Mouse (Mus musculus): ENCODE data around the gene Rsrc2. TPM values are rescaled to one million over a fixed set of nuclear protein-coding genes. Genes with fewer than 3 reads are reported as not detected.

Gene Rsrc2
- total RNA-seq, 1 experiment, result 106 TPM

GRCm38 (mm10) chr5:123748339-123749064, 712 bp downstream of the Rsrc2 start:
- no peak for DNase-seq (ENCODE audit: low read depth, low spot score)
- TF ChIP-seq ZC3H11A (IDR thresholded peaks at IDR 0.05; ENCODE audit: borderline replicate concordance, low read depth, low read length) (no peak), ZNF384 (IDR thresholded peaks at IDR 0.05; ENCODE audit: low read depth, low read length) (no peak), HCFC1 (IDR thresholded peaks at IDR 0.05; ENCODE audit: borderline replicate concordance, insufficient read depth, low read length) (no peak), MAFK (IDR thresholded peaks at IDR 0.05; ENCODE audit: insufficient read depth, low read depth, low read length) (no peak), CHD2 (IDR thresholded peaks at IDR 0.05; ENCODE audit: low read depth, low read length) (no peak)
- Histone ChIP-seq H3K9me3 (ENCODE audit: control insufficient read depth, insufficient read depth, low read depth, low read length) (no peaks in the 10 kb centered on the region), H3K4me1 (ENCODE audit: control insufficient read depth in 2 of 2, insufficient read depth in 2 of 2, low read length in 2 of 2, poor library complexity in 1 of 2) (peaks cover 2 to 5% of the 10 kb centered on the region in 2 experiments; a peak in 2 of 4 replicates), H3K4me3 (ENCODE audit: insufficient read depth in 1 of 2, low read depth in 1 of 2, low read length in 2 of 2, poor library complexity in 1 of 2, severe bottlenecking in 1 of 2) (peak overlapping the region; percentile 85 to 86), H3K27ac (ENCODE audit: insufficient read depth, low read depth, low read length, poor library complexity, severe bottlenecking) (peak overlapping the region; percentile 93), H3K9ac (ENCODE audit: insufficient read depth, low read depth, low read length, poor library complexity, severe bottlenecking) (peak overlapping the region; percentile 98), H3K36me3 (ENCODE audit: control insufficient read depth, insufficient read depth, low read length, poor library complexity, severe bottlenecking) (peaks cover 12% of the 10 kb centered on the region)
- in situ Hi-C loops (cut with MboI; ENCODE audit: low sequenced_read_pairs in 2 of 2, unreplicated experiment in 2 of 2), result no loop called here

DNA sequence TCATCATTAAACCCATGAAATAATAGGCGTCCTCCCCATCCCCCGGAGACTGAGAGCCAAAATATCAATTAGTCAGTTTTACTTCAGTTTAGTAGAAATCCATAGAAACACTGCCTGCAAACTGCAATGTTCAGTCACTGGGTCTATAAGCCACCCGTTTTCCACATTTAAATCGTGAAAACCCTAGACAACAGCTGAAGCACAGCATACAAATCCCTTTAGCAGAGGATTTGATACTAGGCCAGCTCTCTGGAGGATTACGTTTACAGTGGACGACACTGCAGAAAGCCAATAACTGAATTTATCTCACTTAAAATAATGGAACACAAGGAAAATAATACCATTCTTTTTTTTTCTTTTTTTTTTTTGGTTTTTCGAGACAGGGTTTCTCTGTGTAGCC, 1.6 kb downstream of the Rsrc2 start:
- in situ Hi-C loops (cut with MboI; ENCODE audit: low sequenced_read_pairs in 2 of 2, unreplicated experiment in 2 of 2), result no loop called here
- Histone ChIP-seq H3K4me3 (ENCODE audit: insufficient read depth in 1 of 2, low read depth in 1 of 2, low read length in 2 of 2, poor library complexity in 1 of 2, severe bottlenecking in 1 of 2) (peak overlapping the region; percentile 85 to 86), H3K4me1 (ENCODE audit: control insufficient read depth in 2 of 2, insufficient read depth in 2 of 2, low read length in 2 of 2, poor library complexity in 1 of 2) (peaks cover 2 to 5% of the 10 kb centered on the region in 2 experiments; a peak in 2 of 4 replicates), H3K36me3 (ENCODE audit: control insufficient read depth, insufficient read depth, low read length, poor library complexity, severe bottlenecking) (peaks cover 15% of the 10 kb centered on the region), H3K9me3 (ENCODE audit: control insufficient read depth, insufficient read depth, low read depth, low read length) (no peaks in the 10 kb centered on the region), H3K9ac (ENCODE audit: insufficient read depth, low read depth, low read length, poor library complexity, severe bottlenecking) (peak overlapping the region; percentile 69; the same call in 1 of the 2 replicates), H3K27ac (ENCODE audit: insufficient read depth, low read depth, low read length, poor library complexity, severe bottlenecking) (no peak overlapping the region)
- no peak for DNase-seq (ENCODE audit: low read depth, low spot score)
- TF ChIP-seq ZNF384 (IDR thresholded peaks at IDR 0.05; ENCODE audit: low read depth, low read length), result no peak
- TF ChIP-seq CHD2 (IDR thresholded peaks at IDR 0.05; ENCODE audit: low read depth, low read length), result no peak

GRCm38 (mm10) chr5:123746253-123746652, 3.0 kb downstream of the Rsrc2 start:
- Histone ChIP-seq H3K36me3 (ENCODE audit: control insufficient read depth, insufficient read depth, low read length, poor library complexity, severe bottlenecking) (peaks cover 17% of the 10 kb centered on the region), H3K4me3 (ENCODE audit: insufficient read depth in 1 of 2, low read depth in 1 of 2, low read length in 2 of 2, poor library complexity in 1 of 2, severe bottlenecking in 1 of 2) (peak overlapping the region in 1 of 2 experiments; percentile 20; a peak in 2 of 4 replicates), H3K9ac (ENCODE audit: insufficient read depth, low read depth, low read length, poor library complexity, severe bottlenecking) (peak overlapping the region; percentile 52; the same call in 1 of the 2 replicates), H3K9me3 (ENCODE audit: control insufficient read depth, insufficient read depth, low read depth, low read length) (no peaks in the 10 kb centered on the region), H3K4me1 (ENCODE audit: control insufficient read depth in 2 of 2, insufficient read depth in 2 of 2, low read length in 2 of 2, poor library complexity in 1 of 2) (peaks cover 2 to 5% of the 10 kb centered on the region in 2 experiments; a peak in 2 of 4 replicates), H3K27ac (ENCODE audit: insufficient read depth, low read depth, low read length, poor library complexity, severe bottlenecking) (no peak overlapping the region)
- DNase-seq (ENCODE audit: low read depth, low spot score), result no peak
- in situ Hi-C loops (cut with MboI; ENCODE audit: low sequenced_read_pairs in 2 of 2, unreplicated experiment in 2 of 2), result no loop called here
- TF ChIP-seq HCFC1 (IDR thresholded peaks at IDR 0.05; ENCODE audit: borderline replicate concordance, insufficient read depth, low read length) (no peak), ZC3H11A (IDR thresholded peaks at IDR 0.05; ENCODE audit: borderline replicate concordance, low read depth, low read length) (no peak), MAFK (IDR thresholded peaks at IDR 0.05; ENCODE audit: insufficient read depth, low read depth, low read length) (no peak), CHD2 (IDR thresholded peaks at IDR 0.05; ENCODE audit: low read depth, low read length) (no peak), ZNF384 (IDR thresholded peaks at IDR 0.05; ENCODE audit: low read depth, low read length) (no peak)

DNA sequence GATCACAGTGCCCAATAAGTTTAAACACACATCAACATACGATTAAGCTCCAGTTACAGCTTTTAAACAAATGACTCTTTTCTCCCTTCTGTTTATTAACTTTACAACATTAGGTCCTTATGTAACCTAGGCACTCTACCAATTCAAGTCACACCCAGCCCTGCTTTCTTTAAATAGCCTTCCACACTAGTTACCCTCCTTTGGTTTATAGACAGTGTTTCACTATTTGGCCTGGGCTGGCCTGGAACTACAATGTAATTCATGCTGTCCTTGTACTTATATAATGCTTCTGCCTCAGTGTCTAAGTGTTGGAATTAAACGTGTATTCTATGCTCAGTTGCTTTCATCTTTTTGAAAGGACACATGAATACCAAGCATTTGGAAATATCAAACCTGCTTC, 4.9 kb downstream of the Rsrc2 start:
- Histone ChIP-seq H3K36me3 (ENCODE audit: control insufficient read depth, insufficient read depth, low read length, poor library complexity, severe bottlenecking) (peaks cover 22% of the 10 kb centered on the region), H3K4me3 (ENCODE audit: insufficient read depth in 1 of 2, low read depth in 1 of 2, low read length in 2 of 2, poor library complexity in 1 of 2, severe bottlenecking in 1 of 2) (no peak overlapping the region), H3K9ac (ENCODE audit: insufficient read depth, low read depth, low read length, poor library complexity, severe bottlenecking) (no peak overlapping the region), H3K27ac (ENCODE audit: insufficient read depth, low read depth, low read length, poor library complexity, severe bottlenecking) (no peak overlapping the region), H3K9me3 (ENCODE audit: control insufficient read depth, insufficient read depth, low read depth, low read length) (no peaks in the 10 kb centered on the region), H3K4me1 (ENCODE audit: control insufficient read depth in 2 of 2, insufficient read depth in 2 of 2, low read length in 2 of 2, poor library complexity in 1 of 2) (peaks cover 2 to 5% of the 10 kb centered on the region in 2 experiments; a peak in 2 of 4 replicates)
- no peak for TF ChIP-seq ZC3H11A (IDR thresholded peaks at IDR 0.05; ENCODE audit: borderline replicate concordance, low read depth, low read length)
- no peak for TF ChIP-seq HCFC1 (IDR thresholded peaks at IDR 0.05; ENCODE audit: borderline replicate concordance, insufficient read depth, low read length)
- no peak for TF ChIP-seq ZNF384 (IDR thresholded peaks at IDR 0.05; ENCODE audit: low read depth, low read length)
- no peak for TF ChIP-seq CHD2 (IDR thresholded peaks at IDR 0.05; ENCODE audit: low read depth, low read length)
- no peak for TF ChIP-seq MAFK (IDR thresholded peaks at IDR 0.05; ENCODE audit: insufficient read depth, low read depth, low read length)
- in situ Hi-C loops (cut with MboI; ENCODE audit: low sequenced_read_pairs in 2 of 2, unreplicated experiment in 2 of 2), result no loop called here
- DNase-seq (ENCODE audit: low read depth, low spot score), result no peak

Measured in ES-E14 (cell line).